Mouse (Mus musculus): ENCODE data around the gene Ncf1.

DNA sequence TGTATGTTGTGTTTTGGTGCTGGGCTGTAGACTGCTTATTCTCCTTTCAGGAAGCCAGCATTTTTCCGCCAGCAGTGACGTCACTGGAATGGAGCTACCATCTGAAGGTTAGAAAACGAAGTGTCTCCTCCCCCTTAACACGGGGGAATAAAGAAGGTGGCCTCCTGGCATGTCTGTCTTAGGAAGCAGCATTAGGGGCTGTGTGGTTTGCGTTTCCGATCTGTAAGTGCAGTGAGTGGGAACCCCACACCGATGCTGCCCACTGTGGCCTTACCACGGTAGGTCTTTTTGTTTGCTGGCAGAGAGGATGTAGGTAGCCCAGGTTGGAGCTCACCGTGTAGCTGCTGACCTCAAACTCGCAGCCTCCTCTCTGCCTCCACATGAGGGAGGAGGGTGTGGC, 22.7 kb downstream of the Ncf1 start:
- TF ChIP-seq TAL1 (IDR thresholded peaks at IDR 0.05; ENCODE audit: low read length) (no peak), GATA1 (IDR thresholded peaks at IDR 0.05; ENCODE audit: low read length) (no peak)

Data from erythroblast, embryonic 14.5 days (primary cell).